Mouse (Mus musculus) erythroblast, embryonic 14.5 days (primary cell): ENCODE measurements around the gene Cux2.

Source experiments
- GATA1 ChIP-seq: IDR thresholded peaks from 2 replicates; pipeline ENCODE4 v1.6.1; 2012; ENCODE audit warnings: low read length, inconsistent platforms, mixed read lengths
- TAL1 ChIP-seq: IDR thresholded peaks from 3 replicates; pipeline ENCODE4 v1.6.1; 2012; ENCODE audit warnings: low read length, inconsistent platforms, mixed read lengths

DNA sequence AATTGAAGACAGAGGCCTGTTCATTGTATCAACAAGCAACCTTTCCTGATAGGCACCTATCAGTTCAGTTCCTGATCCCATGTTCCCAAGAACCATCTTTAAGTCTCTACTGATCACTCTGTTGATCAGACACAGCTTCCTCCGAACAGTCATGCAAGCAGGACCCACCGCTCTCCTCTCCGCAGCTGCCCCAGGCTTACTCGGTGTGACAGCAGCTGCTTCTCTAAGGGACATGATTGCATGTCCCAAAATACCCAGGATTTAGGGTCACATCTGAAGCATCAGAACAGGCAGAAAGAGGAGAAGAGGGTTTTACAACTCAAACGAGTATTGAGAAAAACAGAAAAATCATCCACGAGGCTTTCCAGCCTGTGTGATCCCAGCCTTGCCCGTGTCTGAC lies 35.4 kb upstream of the Cux2 start:
- TF ChIP-seq TAL1 (no peak), GATA1 (no peak)
